Mouse (Mus musculus) heart, postnatal 25 days (tissue): ENCODE measurements at regions not wholly inside any gene's neighbourhood (a gene's known extent, or its start where the extent isn't known, plus 50 kb on each side); places are given as distances from the start of the nearest gene placed in this dataset.

Experiments
- DNase-seq: peaks from one replicate; pipeline ENCODE4 v3.0.0; 2022; ENCODE audit warnings: low spot score
- intact Hi-C: fragments of 180-260 bp; cut with DNase I; formaldehyde crosslinking; loops from one replicate; pipeline ENCODE4 v1.15.1; 2025

DNA sequence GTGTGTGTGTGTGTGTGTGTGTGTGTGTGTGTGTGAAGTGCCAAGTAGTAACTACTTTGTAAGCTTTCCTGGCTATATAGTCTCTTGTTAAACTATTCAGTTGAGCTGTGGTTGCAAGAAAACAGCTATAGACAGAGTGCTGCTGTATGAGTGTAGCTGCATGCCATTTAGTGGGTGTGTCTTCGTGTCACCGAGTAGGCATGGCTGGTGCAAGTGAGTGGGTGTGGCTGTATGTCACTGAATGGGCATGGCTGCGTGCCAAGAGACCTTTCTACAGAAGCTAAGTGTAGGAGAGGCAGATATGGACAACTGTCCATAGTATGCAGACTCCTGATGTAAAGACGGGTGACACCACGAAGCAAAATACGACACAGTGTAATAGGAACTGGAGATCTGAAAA lies 126.4 kb upstream of the 4933415F23Rik start:
- no peak for DNase-seq
- intact Hi-C loops = no loop called here

DNA sequence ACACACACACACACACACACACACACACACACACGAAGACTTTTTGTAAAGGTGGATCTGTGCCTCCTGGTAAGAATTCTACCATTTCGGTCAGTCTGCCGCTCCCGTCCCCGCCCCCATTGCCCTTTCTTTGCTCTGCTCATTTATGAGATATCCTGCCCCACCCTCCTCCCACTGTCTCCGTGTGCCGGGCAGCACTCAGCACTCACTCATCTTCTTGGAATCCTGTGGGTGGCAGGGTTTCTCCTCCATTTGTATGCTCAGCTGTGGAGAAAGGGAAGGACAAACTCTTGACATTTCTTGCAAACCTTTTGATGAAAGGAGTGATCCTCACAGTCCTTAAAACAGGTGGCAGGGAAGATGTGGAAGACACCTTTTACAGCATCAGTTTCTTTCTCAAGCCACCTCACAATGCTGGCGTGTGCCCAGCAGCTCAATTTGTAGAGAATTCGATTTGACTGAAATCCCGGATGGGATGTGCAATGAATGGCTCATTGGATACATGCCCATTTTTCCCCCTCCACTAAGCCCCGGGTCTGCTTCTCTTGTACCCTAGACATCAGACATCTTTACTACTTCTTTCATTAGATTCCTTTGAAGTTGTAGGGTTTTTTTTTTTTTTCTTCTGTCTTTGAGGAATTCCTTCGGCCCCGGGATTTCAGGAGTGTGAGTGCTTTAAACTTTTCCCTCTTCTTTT lies 112.6 kb upstream of the 4933415F23Rik start:
- no peak for DNase-seq
- intact Hi-C loops = no loop called here

DNA sequence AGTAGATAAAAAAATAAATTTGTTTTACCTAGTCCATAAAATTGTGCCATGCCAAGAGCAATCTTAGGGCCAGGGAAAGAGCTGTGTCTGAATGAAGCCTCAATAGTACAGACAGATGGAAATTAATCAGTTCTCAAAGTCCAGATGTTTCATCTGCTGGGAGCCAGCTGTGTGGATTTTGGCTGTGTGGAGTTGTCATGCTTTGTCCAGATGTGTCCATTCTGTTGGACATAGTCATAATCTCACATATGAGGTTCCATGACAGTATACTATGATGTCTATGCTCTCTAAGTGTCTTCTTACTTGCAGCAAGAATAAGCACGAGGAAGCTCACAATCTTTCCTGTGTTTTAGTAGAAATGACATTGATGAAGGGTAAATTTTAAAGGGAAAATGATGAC lies 105.8 kb upstream of the 4933415F23Rik start:
- DNase-seq = no peak

DNA sequence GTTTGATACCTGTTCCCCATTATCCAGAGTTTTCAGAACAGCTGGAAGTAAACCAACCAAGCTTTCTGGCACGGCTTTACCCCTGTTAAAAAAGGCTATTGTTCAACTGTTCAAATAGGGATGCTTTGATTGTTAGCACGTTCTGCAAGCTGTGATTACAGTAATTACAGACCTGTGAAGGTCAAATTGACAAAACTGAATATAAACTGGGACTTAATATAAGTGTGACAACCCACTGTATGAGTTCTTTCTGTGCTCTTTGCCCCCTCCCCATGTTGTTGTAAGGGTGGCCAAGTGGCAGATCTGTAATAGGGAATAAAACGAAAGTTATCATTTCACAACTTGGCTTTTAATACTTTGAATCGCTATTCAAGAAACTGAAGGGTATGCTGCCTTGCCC lies 105.0 kb upstream of the 4933415F23Rik start:
- intact Hi-C loops = no loop called here
- DNase-seq = no peak

More for the DNA sequence above, 105.8 kb upstream of the 4933415F23Rik start:
- intact Hi-C loops = no loop called here

DNA sequence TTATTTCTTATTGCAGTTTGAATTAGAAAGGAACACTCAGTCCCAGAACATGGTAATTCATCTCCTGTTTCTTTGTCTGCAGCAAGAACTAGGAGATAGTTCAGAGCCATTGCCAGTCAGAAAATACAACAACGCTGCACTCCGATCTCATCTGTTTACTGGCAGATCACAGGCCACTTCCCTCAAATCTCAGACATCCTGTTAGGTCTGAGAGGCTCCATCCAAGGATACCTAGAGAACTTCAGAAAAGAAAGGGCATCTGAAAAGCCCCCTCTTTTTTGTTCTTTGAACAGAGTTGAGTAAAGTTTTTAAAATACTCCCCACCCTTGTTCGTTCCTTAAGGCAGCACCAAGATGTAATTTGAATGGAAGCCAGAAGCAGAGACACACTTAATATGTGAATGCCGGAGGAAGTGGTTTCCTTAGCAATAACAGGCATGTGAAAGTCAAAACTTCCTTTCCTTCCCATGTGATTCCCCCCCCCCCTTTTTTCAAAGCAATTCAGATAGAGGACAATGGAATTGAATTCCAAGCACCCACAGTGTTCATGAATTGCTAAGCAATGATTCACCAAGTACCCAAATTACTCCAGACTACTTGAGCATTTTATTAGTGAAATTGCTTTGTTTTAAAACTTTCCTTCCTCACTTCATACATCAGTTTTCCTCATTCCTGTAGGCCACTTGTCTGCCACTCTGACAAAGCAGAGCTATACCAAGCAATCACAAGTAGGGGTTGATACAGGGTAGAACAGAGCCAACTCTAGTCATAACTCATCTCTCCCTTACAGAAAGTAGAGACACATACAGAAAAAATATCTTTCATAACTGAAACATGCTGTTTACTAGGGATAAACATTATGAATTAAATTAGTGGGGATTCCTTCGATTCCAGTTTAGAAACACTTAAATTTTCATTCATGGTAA lies 100.7 kb upstream of the 4933415F23Rik start:
- DNase-seq = peak; percentile 7
- intact Hi-C loops = loop anchor here (1.0 to 5.0 kb wide), 3 partner anchors 16 to 78 kb away; no protein-coding TSS in a partner anchor

DNA sequence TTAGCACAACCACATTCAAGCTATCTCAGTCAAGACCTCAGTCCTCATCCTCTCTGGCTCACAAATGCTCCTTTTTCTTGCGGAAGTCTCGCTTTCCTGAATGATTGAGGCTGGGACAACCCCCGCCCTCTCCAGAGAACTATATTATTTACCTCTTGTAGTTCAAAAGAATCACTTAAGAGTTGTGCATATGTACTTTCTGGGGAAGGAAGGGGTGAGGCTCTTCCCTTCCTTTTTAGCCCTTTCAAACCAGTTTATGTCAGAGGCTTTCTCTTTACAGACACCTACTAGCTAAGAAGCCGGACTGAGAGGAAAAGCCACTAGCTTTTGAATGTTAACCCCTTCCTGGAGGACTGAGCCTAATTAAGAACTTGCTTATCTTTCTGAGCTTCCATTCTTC lies 98.4 kb upstream of the 4933415F23Rik start:
- DNase-seq = peak; percentile 12
- intact Hi-C loops = loop anchor here (2.0 to 5.0 kb wide), 2 partner anchors 32 to 57 kb away; no protein-coding TSS in a partner anchor

DNA sequence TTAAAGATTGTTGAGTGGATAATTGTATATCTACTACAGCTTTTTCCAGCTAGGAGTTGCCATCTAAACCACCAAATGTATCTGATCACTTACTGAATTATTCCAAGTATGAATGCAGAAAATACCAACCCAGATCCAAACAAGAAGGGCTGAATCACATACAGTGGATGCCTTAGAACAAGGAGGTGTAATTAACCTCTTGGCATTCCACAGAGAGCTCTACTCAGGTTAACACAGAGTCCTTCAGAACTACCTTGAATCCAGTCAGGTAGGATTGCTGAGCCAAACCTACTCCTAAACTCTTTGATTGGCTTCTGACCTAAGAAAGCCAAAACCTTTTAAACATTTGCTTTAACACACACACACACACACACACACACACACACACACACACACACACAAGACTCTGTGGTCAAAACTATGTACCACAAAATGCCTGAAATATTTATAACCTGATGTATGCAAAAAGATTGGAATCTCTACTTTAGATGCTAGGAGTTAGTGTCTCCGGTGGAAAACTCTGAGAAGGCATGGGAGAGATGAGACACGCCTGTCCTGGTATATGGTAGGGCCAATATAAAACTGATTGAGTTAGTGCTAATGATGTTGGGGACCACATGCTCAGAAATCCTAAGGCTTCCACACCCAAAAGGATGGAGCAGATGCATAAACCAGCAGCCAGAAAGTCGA lies 88.4 kb upstream of the 4933415F23Rik start:
- intact Hi-C loops = no loop called here

DNA sequence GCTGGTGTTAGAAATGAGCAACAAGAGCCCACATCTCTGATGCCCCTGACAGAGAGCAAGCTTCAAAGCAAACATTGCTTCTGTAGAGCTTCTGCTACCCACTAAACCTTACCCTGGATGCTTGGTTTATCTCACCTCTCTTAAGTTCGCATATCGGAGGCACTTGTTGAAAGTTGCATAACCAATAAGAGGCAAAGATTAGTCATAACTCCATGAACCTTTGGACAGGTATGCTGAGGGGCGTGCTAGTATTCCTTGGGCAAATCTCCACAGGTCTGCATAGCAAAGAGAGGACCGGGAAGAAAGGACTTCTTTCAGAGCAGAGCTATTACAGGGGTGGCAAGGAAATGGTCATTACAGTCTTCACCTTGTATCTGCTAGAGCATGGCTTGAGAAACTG lies 87.7 kb upstream of the 4933415F23Rik start:
- intact Hi-C loops = loop anchor here (5.0 to 10.0 kb wide), 2 partner anchors 68 to 195 kb away; no protein-coding TSS in a partner anchor
- no peak for DNase-seq

More for the DNA sequence above, 88.4 kb upstream of the 4933415F23Rik start:
- DNase-seq = no peak

DNA sequence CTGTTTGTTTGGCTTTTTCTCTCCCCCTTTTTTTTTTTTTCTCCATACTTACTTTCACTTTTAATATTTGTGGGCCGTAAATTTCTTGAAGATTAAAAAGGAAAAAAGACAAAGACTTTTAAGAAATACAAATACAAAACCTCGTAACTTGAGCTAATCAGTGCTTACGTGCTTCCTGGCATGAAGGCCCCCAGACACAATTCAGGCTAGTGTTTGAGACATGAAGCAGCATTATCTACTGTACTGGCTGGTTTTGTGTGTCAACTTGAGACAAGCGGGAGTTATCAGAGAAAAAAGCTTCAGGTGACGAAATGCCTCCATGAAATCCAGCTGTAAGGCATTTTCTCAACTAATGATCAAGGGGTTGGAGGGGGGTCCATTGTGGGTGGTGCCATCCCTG lies 86.2 kb upstream of the 4933415F23Rik start:
- intact Hi-C loops = loop anchor here (5.0 to 10.0 kb wide), 2 partner anchors 69 to 197 kb away; no protein-coding TSS in a partner anchor
- no peak for DNase-seq

DNA sequence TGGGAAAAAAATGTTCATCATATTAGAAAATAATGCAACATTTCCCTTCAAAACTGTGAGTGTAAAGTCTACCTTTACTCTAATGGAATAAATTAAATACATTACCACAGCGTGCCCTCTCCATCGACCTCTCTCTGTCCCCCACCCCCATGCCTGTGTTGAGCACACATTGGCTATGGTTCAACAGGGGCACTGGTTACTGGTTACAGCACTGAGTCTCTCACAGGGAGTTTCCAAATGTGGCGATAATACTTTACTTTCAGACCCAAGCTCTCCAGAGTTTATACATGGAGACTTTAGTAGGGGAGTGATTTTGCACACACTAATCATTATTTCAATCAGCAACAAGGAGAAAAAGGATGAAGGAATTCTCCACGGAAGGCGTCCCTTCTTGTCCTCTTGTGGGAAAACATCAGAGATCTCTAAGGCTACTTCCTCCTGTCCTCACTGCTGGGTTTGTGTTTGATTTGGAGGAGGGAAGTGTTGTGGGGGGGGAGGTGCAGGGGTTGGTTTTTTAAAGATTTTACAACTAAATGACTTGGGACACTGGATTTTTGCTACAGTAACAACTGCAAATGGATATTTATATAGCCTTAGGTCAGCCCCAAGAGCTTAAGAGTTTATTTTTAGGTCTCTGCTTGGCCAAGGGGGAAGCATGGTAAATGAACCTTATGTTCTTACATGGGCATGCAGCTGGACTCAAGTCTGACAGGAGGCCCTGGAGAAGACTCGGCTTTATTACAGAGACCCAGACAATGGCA lies 85.6 kb upstream of the 4933415F23Rik start:
- DNase-seq = no peak
- intact Hi-C loops = loop anchor here (2.0 to 10.0 kb wide), 3 partner anchors 15 to 197 kb away; no protein-coding TSS in a partner anchor

DNA sequence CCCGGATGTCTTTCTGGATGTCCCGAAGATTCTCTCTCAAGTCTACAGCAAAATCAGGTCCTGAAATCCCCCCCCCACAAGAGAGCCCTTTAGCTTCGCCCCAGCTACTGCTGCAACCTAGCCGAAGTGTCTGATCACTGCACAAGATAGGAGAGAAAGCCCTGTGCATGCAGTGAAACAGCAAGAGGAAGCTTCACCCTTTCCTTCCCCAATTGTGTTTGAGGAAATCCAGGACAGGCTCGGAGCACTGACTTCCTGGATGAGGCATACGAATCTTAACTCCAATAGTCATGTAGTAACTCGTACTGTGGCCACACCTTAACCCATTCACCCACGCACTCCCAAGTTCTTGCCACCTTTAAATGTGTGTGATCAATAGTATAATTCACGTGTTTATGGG lies 82.7 kb upstream of the 4933415F23Rik start:
- intact Hi-C loops = loop anchor here (5.0 to 10.0 kb wide), 2 partner anchors 73 to 200 kb away; no protein-coding TSS in a partner anchor
- DNase-seq = peak; percentile 17

DNA sequence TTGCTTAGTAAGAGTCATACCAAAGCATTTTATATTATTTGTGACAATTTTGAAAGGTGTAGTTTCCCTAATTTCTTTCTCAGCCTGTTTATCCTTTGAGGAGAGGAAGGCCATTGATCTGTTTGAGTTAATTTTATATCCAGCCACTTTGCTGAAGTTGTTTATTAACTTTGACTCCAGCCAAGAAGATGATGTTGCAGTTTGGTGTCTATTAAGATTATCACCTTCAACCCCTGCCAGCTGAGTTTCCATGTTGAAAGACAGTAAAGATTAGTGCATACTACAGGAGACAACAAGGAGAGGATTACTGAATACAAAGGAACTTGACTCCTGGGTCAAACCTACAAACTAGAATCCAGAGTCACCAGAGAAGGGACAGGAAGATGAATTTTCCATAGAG lies 80.5 kb upstream of the 4933415F23Rik start:
- intact Hi-C loops = loop anchor here (10.0 kb wide), 1 partner anchor 202 kb away; no protein-coding TSS in a partner anchor
- DNase-seq = no peak

DNA sequence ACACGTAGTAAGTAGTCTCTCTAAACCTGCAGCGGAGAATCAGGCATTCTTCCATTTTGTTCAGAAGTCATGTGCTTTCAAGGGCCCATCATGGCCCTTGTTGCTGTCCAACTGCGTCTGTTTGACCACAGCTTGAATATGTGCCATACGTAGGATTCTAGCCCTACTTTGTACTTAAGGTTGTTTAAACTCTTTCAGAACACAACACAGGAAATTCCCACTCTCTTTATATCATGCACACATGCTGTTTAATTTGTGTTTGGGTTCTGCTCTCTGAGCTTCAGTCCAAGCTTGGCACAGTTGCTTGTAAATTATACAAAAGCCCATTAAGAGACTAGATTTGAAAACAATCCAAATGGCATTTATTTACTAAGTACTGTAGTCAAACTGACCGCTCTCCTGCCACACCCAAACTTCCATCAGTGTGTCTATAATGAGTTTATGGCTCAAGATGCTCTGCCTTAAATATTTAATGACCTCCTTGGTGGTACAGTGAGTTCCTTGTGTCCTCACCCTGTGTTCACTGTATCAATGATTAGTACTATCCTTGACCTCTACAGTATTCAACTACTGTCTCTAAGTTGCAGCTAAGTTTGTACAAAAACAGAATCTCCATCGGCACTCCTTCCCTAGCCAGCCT lies 76.4 kb upstream of the 4933415F23Rik start:
- no peak for DNase-seq
- intact Hi-C loops = no loop called here

DNA sequence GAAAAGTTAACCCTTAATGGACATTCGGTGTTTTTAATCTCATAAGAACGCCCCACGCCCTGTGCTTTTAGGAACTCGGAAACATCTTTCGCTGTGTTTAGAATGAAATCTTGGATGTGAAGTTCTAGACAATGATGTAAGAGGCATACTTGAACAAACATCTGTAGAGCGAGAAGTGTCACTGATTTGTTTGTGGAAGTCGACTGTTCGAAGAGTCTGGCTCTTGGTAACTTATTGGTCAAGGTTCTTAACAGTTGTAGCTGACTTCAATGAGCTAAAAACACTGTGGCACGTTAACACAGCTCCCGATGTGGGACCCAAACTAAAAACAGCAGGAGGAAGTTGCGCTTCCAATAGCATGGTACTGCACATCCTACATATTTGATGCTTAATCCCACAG lies 72.0 kb upstream of the 4933415F23Rik start:
- DNase-seq = no peak
- intact Hi-C loops = no loop called here

DNA sequence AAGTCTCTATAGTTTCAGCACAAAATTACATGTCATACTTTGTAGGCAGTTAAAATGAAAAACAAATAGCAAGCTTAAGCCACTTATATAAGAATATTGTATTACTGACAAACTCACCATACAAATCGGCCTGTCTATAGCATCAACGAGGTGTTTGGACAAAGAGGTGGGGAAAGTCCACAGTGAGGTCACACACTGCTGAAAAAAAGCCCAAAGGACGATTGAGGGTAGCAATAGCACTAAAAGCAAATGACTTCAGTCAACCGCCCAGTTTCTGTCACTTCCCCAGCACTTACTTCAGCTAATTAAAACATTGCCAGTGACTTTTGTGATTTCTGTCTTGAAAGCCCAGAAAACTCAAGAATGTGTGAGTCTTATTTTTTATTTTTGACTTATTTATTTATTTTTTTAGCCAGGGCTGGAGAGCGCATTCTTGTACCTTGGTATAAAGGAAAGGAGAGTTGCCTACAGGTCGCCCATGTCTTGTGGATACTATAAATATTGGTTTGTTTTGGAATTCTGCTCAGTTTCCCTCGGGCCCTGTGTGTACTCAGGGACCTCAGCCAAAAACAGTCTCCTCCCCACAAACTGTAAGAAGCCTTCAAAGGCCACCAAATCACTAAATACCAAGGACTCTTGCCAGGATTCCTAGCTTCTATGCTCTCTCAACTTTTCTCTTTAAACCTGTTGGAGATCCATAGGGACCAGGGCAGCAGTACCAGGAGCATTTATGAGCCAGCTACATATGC lies 71.2 kb upstream of the 4933415F23Rik start:
- DNase-seq = no peak
- intact Hi-C loops = no loop called here

DNA sequence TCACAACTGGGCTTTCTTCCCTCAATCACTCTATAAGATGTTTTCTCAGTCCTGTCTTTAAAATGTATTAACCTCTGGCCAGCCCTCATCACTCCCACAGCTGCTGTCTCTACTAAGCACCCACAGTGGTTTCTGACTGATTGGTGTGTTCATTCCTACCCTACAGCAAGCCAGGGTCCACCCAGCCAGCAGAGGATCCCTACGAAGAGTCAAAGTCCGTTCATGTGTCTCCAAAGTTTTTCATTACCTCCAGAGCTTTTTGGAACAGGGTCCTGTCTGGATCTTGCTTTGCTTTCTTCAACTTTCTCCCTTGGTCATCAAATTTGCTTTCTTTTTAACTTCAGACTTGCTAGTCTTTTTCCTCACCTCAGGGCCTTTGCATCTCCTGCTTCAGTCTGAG lies 69.3 kb upstream of the 4933415F23Rik start:
- DNase-seq = no peak
- intact Hi-C loops = no loop called here

DNA sequence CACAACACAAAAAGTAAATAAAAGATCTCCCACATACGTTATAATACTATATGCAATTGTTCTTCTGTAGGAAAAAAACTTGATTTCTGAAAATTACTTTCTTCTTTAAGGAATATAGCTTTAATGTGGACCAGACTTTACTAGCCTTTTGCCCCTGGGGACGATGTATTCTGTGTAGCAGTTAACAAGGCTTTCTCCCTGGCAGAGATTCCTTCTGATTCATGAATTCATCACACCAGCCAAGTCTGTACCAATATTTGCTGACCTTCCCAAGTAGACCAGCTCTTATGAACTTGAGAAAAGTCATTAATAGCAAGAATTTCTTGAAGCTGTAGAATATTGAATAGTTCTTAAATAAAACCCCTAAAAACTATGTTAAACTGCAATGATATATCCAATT lies 68.7 kb upstream of the 4933415F23Rik start:
- intact Hi-C loops = no loop called here
- DNase-seq = no peak

DNA sequence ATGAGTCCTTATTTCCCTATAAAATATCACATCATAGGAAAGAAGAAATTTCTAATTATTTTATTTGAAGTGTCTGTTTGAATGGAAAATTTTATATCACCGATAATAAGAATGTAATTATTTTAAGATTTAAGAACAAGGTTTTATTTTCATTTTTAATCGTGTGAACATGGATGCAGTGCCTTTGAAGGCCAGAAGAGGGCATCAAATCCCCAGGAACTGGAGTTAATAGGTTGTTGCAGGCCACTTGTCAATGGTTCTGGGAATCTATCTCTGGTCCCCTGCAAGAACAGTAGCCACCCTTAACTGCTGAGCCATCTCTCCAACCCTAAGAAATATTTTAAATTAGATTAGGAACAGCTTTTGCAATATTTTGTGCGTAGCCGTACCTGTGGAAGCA lies 66.5 kb upstream of the 4933415F23Rik start:
- no peak for DNase-seq
- intact Hi-C loops = loop anchor here (2.0 to 10.0 kb wide), 3 partner anchors 32 to 326 kb away; no protein-coding TSS in a partner anchor
